Mouse (Mus musculus) cerebellum, postnatal 25 days (tissue): ENCODE data around the gene Tpm3.
A peak's percentile ranks its signal among the peaks of the same experiment; 100 is the strongest.
"Not testable (repeated sequence)": the region's sequence is repeated elsewhere in the genome, so short reads cannot be mapped to it uniquely, and the experiment has no call there.

ENCODE experiments used
- DNase-seq, 2 experiments: peaks; one replicate each; pipeline ENCODE4 v3.0.0; 2021; ENCODE audit warnings: mixed read lengths in 2 of 2

The Tpm3 gene

DNA sequence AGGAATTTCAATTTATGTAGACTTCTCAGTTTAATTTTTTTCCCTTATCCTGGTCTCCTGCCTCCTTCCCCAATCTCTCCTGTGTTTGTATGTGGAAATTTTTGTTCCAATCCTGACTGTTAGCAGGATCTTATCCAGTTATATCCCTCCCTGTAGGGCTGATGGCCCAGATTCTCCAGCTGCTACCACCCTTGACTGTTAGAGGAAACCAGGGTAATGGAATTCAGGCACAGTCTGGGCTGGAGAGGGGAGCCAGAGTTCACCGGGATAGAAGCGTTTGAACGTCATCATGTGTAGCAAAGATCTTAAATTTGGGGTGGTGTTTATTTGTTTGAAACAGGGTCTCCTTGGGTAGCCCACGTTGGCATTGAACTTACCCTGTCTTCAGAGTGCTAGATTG lies 12.3 kb downstream of the Tpm3 start:
- DNase-seq, result no peak

GRCm38 (mm10) chr3:90085281-90085680 lies 12.8 kb downstream of the Tpm3 start:
- DNase-seq, result no peak

DNA sequence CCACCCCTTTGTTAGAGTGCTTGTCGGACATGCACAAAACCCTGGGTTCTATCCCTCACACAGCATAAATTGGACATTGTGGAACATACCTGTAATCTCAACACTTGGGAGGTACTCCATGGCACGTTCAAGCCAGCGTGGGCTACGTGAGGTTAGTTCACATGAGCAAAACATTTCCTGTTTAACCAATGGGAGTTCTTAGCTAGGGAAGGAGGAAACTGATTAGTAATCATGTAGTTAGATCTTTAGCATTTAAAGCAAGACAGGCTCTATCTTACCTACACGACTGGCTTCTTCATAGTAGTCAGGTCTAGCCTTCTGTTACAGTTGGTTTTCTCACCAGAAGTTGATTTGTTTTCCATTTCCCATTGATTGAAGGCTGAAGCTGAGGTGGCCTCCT lies 13.6 kb downstream of the Tpm3 start:
- DNase-seq, result no peak

GRCm38 (mm10) chr3:90088617-90089016 lies 16.2 kb downstream of the Tpm3 start:
- no peak for DNase-seq

DNA sequence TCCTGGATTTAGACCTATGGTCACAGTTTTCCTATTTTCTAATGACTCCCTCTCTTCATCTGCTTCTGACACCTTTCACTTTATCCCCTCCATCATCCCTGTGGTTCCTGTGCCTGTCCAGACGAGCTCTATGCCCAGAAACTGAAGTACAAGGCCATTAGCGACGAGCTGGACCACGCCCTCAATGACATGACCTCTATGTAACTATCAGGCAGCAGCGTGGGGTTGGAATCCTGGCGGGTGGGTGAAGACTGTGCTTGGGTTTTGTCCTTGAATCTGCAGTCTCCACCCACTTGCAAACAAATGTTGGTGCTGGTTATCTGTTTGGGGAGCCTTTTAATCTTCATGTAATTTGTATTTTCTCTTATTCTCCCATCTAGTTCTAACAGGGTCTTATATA lies 18.4 kb downstream of the Tpm3 start:
- no peak for DNase-seq

DNA sequence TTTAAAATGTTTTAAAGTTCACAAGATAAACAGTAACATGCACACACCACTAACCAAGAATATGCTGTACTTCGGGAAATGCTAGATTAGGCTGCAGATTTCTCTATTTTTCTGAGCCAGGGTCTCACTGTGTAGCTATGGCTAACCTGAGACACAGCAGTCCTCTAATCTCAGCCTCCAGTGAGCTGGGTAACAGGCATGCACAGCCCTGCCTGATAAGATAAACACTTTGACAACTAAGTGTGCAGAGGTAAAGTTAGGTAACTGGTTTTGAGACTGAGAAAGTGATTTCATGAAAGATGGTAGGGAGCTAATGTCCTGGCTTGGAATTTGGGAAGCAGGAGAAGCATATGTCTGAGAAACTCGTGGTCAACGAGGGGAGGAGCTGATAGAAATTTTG lies 22.0 kb downstream of the Tpm3 start:
- DNase-seq, result no peak

DNA sequence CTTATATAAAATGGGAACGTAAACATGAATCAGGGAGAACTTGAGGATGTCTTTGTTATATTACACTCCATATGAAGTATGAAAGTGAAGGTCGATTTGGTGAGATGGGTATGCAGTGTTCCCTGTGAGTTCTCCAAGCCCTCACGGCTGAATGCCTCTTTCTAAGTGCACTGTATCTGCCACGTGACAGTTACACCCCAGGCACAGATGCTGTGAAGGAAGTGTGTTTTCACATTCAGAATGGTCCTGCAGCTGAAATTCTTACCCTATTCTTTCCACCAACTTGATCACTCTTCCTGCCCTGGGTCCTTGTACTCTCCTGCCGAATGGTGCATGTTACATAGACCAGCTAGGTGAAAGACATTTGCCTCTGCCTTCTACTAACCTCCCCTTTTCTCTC lies 25.5 kb downstream of the Tpm3 start:
- no peak for DNase-seq

DNA sequence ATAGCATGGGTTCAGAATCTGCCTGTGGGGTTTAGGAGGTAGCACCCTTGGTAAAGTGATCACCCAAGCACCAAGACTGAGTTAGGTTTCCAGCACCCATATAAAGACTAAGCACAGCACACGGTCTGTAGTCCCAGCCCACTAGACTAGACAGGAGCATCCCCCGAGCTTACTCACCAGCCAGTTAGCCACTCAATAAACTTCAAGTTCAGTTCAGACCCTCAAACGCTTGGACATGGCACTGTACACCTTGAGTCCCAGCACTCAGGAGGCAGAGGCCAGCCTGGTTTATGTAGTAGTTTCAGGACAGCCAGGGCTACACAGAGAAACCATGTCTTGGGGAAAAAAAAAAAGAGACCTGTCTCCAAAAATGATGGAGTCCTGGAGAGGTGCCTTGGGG lies 28.6 kb downstream of the Tpm3 start:
- no peak for DNase-seq

- no peak for DNase-seq
Observed at GRCm38 (mm10) chr3:90101673-90102072, 29.2 kb downstream of the Tpm3 start.

- no peak for DNase-seq
Observed at GRCm38 (mm10) chr3:90102239-90102638, 29.8 kb downstream of the Tpm3 start.

- no peak for DNase-seq
Observed at GRCm38 (mm10) chr3:90103176-90103575, 30.7 kb downstream of the Tpm3 start.

DNA sequence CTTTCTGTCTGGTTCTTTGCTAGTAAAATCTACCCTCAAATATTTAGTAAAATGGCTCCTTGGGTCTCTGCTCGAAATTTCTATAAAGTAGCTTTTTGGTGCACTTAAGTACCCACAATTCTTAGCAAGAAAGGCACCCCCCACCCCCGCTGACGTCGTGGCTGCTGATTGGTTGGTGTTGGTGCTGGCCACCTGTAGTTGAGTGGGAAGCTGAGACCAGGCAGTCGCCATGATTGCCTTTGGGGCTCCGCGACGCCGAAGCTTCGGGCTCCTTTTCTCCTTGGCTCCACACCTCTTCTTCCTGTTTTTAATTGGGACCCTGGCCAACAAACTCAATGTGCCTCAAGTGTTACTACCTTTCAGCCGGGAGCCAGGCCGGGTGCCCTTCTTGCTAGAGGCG lies 31.5 kb downstream of the Tpm3 start, which contains the start of gene Nup210l:
Gene Nup210l (plus strand): TSS at position 195 of the 400 bp plus-strand sequence.
- no peak for DNase-seq

DNA sequence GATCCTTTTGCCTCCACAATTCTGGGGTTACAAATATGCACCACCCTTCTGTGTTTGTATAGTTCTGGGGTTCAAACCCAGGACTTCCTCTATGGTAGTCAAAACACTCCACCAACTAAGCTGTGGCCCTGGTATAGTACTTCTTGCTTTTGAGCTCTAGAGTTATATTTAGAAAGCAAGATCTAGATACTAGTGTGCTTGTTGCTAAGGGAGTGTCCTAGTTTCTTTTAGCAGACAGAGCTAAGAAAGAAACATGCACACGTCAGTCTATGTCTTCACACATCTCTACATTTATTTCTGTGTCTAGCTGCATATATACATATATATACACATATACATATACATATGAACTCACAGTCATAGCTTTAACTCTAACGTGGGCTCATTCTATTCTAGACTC lies 39.3 kb downstream of the Tpm3 start:
- no peak for DNase-seq

DNA sequence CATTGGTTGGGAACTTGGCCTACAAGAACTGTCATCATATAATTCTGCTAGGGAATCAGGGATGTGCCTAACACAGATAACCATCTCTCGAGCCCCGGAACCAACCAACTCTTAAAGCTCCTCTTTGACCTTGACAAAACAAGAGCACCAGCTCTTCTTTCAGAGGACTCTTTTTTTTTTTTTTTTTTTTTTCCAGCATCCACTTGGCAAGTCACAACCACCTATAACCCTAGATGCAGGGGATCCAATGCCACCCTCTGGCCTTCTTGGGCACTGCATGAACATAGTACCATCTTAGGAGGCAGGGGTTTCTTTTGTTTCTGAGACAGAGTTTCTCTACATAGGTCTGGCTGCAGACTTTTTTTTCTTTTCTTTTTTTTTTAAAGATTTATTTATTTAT lies 41.9 kb downstream of the Tpm3 start:
- no peak for DNase-seq

- no peak for DNase-seq
Observed at GRCm38 (mm10) chr3:90115526-90115925, 43.1 kb downstream of the Tpm3 start.

DNA sequence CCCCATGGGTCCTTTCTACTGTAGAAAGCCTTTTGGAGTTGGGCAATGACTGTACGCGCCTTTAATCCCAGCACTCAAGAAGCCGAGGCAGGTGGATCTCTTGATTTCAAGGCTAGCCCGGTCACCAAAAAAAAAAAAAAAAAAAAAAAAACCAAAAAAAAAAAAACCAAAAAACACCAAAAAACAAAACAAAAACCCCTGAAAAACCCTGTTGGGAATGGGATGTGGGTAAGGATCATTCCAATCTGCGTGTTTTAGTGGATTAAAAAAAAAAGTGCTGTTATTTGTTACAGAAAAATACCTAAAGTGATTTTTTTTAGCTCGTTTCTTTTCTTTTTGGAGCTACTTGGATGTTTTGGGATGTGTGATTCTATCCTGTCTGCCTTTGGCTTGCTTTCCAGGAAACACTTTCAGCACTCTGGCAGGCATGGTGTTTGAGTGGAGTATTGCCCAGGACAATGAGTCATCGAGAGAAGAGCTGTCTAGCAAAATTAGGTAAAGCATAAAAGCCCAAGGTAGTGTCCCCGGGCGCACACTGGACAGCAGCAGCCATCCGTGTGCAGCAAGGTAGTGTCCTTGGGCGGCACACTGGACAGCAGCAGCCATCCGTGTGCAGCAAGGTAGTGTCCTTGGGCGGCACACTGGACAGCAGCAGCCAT lies 45.8 kb downstream of the Tpm3 start:
- DNase-seq, result peak; percentile 58 to 72

DNA sequence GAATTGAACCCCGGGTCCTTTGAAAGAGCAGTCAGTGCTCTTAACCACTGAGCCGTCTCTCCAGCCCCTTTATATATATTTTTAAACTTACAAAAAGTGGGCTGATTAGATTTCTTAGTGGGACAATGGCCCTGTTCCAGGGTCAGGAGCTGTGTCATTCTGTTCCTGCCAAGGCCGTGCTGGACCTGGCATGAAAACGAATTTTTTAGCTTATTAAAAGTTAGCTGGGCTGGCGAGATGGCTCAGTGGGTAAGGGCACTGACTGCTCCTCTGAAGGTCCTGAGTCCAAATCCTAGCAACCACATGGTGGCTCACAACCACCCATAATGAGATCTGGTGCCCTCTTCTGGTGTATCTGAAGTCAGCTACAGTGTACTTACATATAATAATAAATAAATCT lies 49.6 kb downstream of the Tpm3 start:
- not testable (repeated sequence) for DNase-seq

DNA sequence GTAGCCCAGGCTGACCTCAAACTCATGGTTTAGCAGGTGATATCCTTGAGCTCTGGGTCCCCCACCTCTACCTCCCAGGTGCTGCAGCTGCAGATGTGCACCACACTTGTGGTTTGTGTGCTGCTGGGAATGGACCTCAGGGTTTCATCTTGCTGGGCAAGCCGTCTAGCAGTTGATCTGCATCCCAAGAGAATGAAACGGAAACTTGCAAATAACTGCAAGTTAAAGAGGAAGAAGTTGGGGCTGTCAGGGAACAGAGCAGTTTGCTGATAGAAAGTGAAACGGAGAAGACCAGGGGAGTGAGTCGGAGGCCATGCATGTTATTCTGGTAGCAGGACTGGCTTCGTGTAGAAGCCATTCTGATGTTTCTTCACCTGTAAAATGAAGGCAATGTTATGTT lies 53.3 kb downstream of the Tpm3 start:
- DNase-seq, result no peak

- no peak for DNase-seq
Observed at GRCm38 (mm10) chr3:90127881-90128280, 55.4 kb downstream of the Tpm3 start.

- DNase-seq, result no peak
Observed at GRCm38 (mm10) chr3:90132745-90133144, 60.3 kb downstream of the Tpm3 start.

GRCm38 (mm10) chr3:90133331-90133730 lies 60.9 kb downstream of the Tpm3 start:
- no peak for DNase-seq

GRCm38 (mm10) chr3:90134483-90134882 lies 62.0 kb downstream of the Tpm3 start:
- no peak for DNase-seq

DNA sequence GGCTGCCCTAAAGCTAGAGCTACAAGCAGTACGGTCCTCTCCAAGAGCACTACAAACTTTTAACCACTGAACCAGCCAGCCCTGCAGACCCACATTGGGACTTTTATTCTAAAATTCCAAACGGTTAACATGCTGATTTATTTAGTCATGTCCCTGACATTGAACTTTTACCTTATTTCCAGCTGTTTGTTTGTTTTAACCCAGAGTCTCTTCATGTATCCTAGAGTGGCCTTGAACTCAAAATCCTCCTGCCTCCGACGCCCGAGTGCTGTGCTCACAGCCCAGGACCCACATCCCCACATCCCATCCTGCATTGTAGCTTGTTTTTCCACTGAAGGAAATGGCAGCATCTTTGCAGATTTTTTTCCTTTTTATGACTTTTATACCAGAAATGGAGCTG lies 62.5 kb downstream of the Tpm3 start:
- DNase-seq, result no peak

- DNase-seq, result peak in 1 of 2 experiments; percentile 24
Observed at GRCm38 (mm10) chr3:90136660-90137059, 64.2 kb downstream of the Tpm3 start.

- DNase-seq, result no peak
Observed at GRCm38 (mm10) chr3:90137606-90138005, 65.2 kb downstream of the Tpm3 start.
